Mouse (Mus musculus) midbrain, embryonic 16.5 days (tissue): Measurements from ENCODE around the gene Acss1. TPM values are rescaled to one million over a fixed set of nuclear protein-coding genes. Genes with fewer than 3 reads are reported as not detected.

Experiments used
- ATAC-seq: fragments of 200-750 bp; cut with Nextera tagmentation; 2 replicates; pipeline ENCODE4 v1.8.0; 2017; ENCODE audit warnings: moderate TSS enrichment
- H3K27ac ChIP-seq: fragments of 300-500 bp; sonication (generic); 2 replicates; pipeline ENCODE4 v1.5.1; 2014; ENCODE audit warnings: mild to moderate bottlenecking, low read length, mixed read lengths
- H3K27me3 ChIP-seq: fragments of 300-500 bp; sonication (generic); 2 replicates; pipeline ENCODE4 v1.6.1; 2014; ENCODE audit warnings: low read depth, low read length, mixed read lengths; ENCODE audit not compliant: control insufficient read depth, insufficient read depth
- H3K36me3 ChIP-seq: fragments of 300-500 bp; sonication (generic); 2 replicates; pipeline ENCODE4 v1.6.1; 2014; ENCODE audit warnings: mild to moderate bottlenecking, low read length, moderate library complexity, mixed read lengths; ENCODE audit not compliant: control insufficient read depth, insufficient read depth
- H3K4me1 ChIP-seq: fragments of 300-500 bp; sonication (generic); 2 replicates; pipeline ENCODE4 v1.6.1; 2014; ENCODE audit warnings: mild to moderate bottlenecking, low read length, mixed read lengths; ENCODE audit not compliant: control insufficient read depth, insufficient read depth
- H3K4me2 ChIP-seq: fragments of 300-500 bp; sonication (generic); 2 replicates; pipeline ENCODE4 v1.6.1; 2014; ENCODE audit warnings: mild to moderate bottlenecking, low read length, mixed read lengths
- H3K4me3 ChIP-seq: fragments of 300-500 bp; sonication (generic); 2 replicates; pipeline ENCODE4 v1.5.1; 2014; ENCODE audit warnings: low read depth, mild to moderate bottlenecking, low read length, moderate library complexity, mixed read lengths
- H3K9ac ChIP-seq: fragments of 300-500 bp; sonication (generic); 2 replicates; pipeline ENCODE4 v1.6.1; 2014; ENCODE audit warnings: low read depth, low read length, mixed read lengths
- H3K9me3 ChIP-seq: fragments of 300-500 bp; sonication (generic); replicated peaks from 2 replicates; pipeline ENCODE4 v1.6.1; 2014; ENCODE audit warnings: mild to moderate bottlenecking, low read length, mixed read lengths; ENCODE audit not compliant: control insufficient read depth, poor library complexity, severe bottlenecking
- WGBS: fragments of 180-500 bp; shearing (Covaris S2); extraction: QIAGEN DNeasy Blood & Tissue Kit; methylation state at CpG from one replicate; pipeline ENCODE4 v1.1.7; 2014; 5-methylcytosine and 5-hydroxymethylcytosine counted together
- polyA plus RNA-seq: library from polyadenylated mRNA; unstranded; fragments of >200 nt; fragmentation: Nextera tagmentation; extraction: Ambion mirVana; gene quantifications from 2 replicates; pipeline ENCODE4 v1.2.1, GENCODE M21; 2015

Acss1 gene
- polyA plus RNA-seq, 1 experiment from 2014 or later: 20.5 TPM

DNA sequence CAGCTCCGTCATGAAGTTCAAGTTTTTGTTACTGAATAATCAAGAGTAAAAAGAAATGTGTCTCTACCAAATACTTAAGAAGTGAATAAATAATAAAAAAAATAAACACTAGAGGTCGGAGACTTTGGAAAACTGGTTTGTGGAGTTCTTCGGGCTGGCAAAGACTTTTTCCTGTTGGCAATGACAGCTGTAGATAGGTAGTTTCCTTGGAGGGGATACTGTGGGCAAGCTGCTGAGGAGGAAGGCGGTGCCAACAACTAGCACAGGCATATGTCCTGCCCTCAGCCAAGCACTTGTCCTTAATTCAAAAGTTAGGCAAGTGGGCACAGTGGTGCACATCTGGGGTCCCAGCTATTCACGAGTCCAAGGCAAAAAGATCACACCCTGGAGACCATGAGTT is 656 bp upstream of the Acss1 start:
- Histone ChIP-seq H3K9ac (no peak overlapping the region), H3K4me3 (no peak overlapping the region), H3K27ac (no peak overlapping the region), H3K9me3 (no peaks in the 10 kb centered on the region), H3K4me1 (peaks cover 10% of the 10 kb centered on the region), H3K27me3 (peaks cover 4% of the 10 kb centered on the region; the same call in 1 of the 2 replicates), H3K36me3 (no peaks in the 10 kb centered on the region), H3K4me2 (no peak overlapping the region)
- WGBS: 89% methylated on average over 5 of the region's 5 CpGs
- ATAC-seq: no peak

GRCm38 (mm10) chr2:150667065-150667819 is 1.1 kb downstream of the Acss1 start:
- WGBS: 5% methylated on average over 17 of the region's 17 CpGs
- H3K27me3 ChIP-seq: peaks cover 4% of the 10 kb centered on the region; the same call in 1 of the 2 replicates
- peak; percentile 52 for ATAC-seq
- H3K9ac ChIP-seq: peak overlapping the region; percentile 81
- H3K4me1 ChIP-seq: peaks cover 10% of the 10 kb centered on the region
- peak overlapping the region; percentile 68 for H3K4me3 ChIP-seq
- H3K36me3 ChIP-seq: no peaks in the 10 kb centered on the region
- no peaks in the 10 kb centered on the region for H3K9me3 ChIP-seq
- H3K4me2 ChIP-seq: peak overlapping the region; percentile 65
- peak overlapping the region; percentile 61 for H3K27ac ChIP-seq

DNA sequence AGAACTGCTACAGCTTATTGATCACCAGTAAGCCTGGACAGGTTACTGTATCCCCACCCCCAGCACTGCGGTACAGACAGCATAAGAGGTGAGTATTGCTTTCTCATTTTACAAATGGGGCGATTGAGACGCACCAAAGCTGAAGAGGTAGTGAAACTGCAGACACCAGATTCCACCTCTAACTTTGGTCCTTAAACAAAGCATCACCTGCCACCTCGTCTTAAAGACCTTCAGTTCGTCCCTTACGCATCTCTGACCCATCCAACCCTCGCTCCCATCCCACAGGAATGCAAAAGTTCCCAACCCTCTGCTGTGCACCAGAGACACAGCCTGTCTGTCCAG is 1.6 kb downstream of the Acss1 start:
- 41% methylated on average over 7 of the region's 7 CpGs for WGBS
- Histone ChIP-seq H3K27me3 (peaks cover 4% of the 10 kb centered on the region; the same call in 1 of the 2 replicates), H3K4me3 (peak overlapping the region; percentile 68), H3K36me3 (no peaks in the 10 kb centered on the region), H3K9me3 (no peaks in the 10 kb centered on the region), H3K9ac (peak overlapping the region; percentile 81), H3K4me2 (peak overlapping the region; percentile 65), H3K27ac (peak overlapping the region; percentile 61; the same call in 1 of the 2 replicates), H3K4me1 (peaks cover 10% of the 10 kb centered on the region)
- ATAC-seq: no peak

- Histone ChIP-seq H3K4me1 (peaks cover 12% of the 10 kb centered on the region), H3K27me3 (peaks cover 4% of the 10 kb centered on the region; the same call in 1 of the 2 replicates), H3K36me3 (no peaks in the 10 kb centered on the region), H3K9ac (no peak overlapping the region), H3K27ac (no peak overlapping the region), H3K4me2 (peak overlapping the region; percentile 33; the same call in 1 of the 2 replicates), H3K9me3 (no peaks in the 10 kb centered on the region), H3K4me3 (peak overlapping the region; percentile 4; the same call in 1 of the 2 replicates)
- 47% methylated on average over 10 of the region's 10 CpGs for WGBS
- no peak for ATAC-seq
Measured at GRCm38 (mm10) chr2:150665534-150666451, 2.5 kb downstream of the Acss1 start.

- WGBS: 64% methylated on average over 2 of the region's 2 CpGs
- H3K4me1 ChIP-seq: peaks cover 12% of the 10 kb centered on the region
- H3K4me3 ChIP-seq: no peak overlapping the region
- no peaks in the 10 kb centered on the region for H3K9me3 ChIP-seq
- no peak overlapping the region for H3K27ac ChIP-seq
- H3K36me3 ChIP-seq: no peaks in the 10 kb centered on the region
- peak overlapping the region; percentile 23; the same call in 1 of the 2 replicates for H3K4me2 ChIP-seq
- ATAC-seq: no peak
- peaks cover 4% of the 10 kb centered on the region; the same call in 1 of the 2 replicates for H3K27me3 ChIP-seq
- no peak overlapping the region for H3K9ac ChIP-seq
Measured at GRCm38 (mm10) chr2:150665006-150665405, 3.3 kb downstream of the Acss1 start.

DNA sequence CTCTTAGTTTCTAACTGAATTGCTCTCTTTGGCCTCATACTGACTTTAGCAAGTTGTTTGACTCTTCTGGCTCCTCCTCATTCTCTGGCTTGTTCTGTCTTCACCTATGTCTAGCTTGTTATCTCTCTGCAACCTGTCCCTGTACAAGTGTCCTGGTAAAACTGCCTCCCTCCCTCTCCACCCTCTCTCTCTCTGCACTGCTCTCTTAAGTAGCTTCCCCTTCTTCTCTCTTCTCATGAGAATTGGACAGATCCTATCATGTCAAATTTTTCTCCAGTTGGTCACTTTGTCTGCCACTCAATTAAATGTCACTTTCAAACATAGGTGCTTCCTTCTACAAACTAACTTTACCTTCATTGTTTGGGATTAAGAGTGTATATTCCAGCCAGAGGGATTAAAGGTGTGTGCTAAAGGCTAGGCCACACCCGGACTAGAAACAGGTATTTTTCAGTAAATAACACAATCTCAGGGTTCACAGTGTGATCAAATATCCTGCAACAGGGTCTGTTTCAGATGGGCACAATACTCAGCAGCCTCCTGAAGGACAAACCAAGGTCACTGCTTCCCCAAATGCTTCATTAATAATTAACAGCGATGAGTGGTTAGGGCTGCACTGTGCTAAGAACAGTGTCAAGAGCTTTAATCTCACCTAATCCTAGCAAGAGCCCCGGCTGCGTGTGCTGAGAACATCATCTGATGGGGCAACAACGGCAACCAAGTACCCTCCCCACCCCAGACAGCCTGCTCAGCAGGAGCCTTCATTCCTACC is 4.0 kb downstream of the Acss1 start:
- peaks cover 4% of the 10 kb centered on the region; the same call in 1 of the 2 replicates for H3K27me3 ChIP-seq
- WGBS: 64% methylated on average over 5 of the region's 5 CpGs
- ATAC-seq: no peak
- H3K9me3 ChIP-seq: no peaks in the 10 kb centered on the region
- H3K36me3 ChIP-seq: no peaks in the 10 kb centered on the region
- H3K4me3 ChIP-seq: no peak overlapping the region
- no peak overlapping the region for H3K9ac ChIP-seq
- H3K4me1 ChIP-seq: peaks cover 12% of the 10 kb centered on the region
- peak overlapping the region; percentile 1; the same call in 1 of the 2 replicates for H3K4me2 ChIP-seq
- peak overlapping the region; percentile 12; the same call in 1 of the 2 replicates for H3K27ac ChIP-seq

GRCm38 (mm10) chr2:150663255-150663654 is 5.0 kb downstream of the Acss1 start:
- Histone ChIP-seq H3K4me2 (no peak overlapping the region), H3K9me3 (no peaks in the 10 kb centered on the region), H3K4me1 (peaks cover 11% of the 10 kb centered on the region), H3K4me3 (no peak overlapping the region), H3K27ac (peak overlapping the region; percentile 55; the same call in 1 of the 2 replicates), H3K36me3 (no peaks in the 10 kb centered on the region), H3K27me3 (no peaks in the 10 kb centered on the region), H3K9ac (no peak overlapping the region)
- 56% methylated on average over 9 of the region's 9 CpGs for WGBS
- ATAC-seq: no peak

- H3K27ac ChIP-seq: no peak overlapping the region
- H3K9ac ChIP-seq: no peak overlapping the region
- no peak for ATAC-seq
- H3K4me2 ChIP-seq: no peak overlapping the region
- peaks cover 5% of the 10 kb centered on the region for H3K4me1 ChIP-seq
- no peaks in the 10 kb centered on the region for H3K36me3 ChIP-seq
- 78% methylated on average over 2 of the region's 2 CpGs for WGBS
- H3K4me3 ChIP-seq: no peak overlapping the region
- H3K9me3 ChIP-seq: no peaks in the 10 kb centered on the region
- no peaks in the 10 kb centered on the region for H3K27me3 ChIP-seq
Measured at GRCm38 (mm10) chr2:150662007-150662406, 6.3 kb downstream of the Acss1 start.
